In genomic region chr1:182509110-182509797, GRCm38 (mm10) we compare ENCODE assay signal across 16 mouse cellular contexts. TPM values are rescaled to one million over a fixed set of nuclear protein-coding genes. Genes with fewer than 3 reads are reported as not detected.
DNase-seq lines count a peak whose midpoint lies in the region; ATAC-seq and TF ChIP-seq lines count a peak whose summit lies in the region.
"Had no signal": no experiment of that assay in that cellular context is flagged by ENCODE, and none has a peak within 500 bp of the region (broad histone marks: within the 10 kb centered on the region; RNA-seq: fewer than 3 reads in every experiment).

No protein-coding gene starts in this region.

- H3K4me1 ChIP-seq in intestine, embryonic 15.5 days (replicated peaks) = peaks cover 35% of the 10 kb centered on the region
- H3K4me1 ChIP-seq in intestine, postnatal 0 days (replicated peaks; ENCODE audit: control insufficient read depth, insufficient read depth, low read length) = peaks cover 6% of the 10 kb centered on the region; the same call in 1 of the 2 replicates
- peaks cover 11% of the 10 kb centered on the region for H3K4me1 ChIP-seq in cerebellum, adult 2 months (ENCODE audit: control insufficient read depth, insufficient read depth, low read length)

- peaks cover 21% of the 10 kb centered on the region for H3K36me3 ChIP-seq in intestine, embryonic 15.5 days
- H3K36me3 ChIP-seq in intestine, postnatal 0 days (ENCODE audit: control insufficient read depth, insufficient read depth) = peaks cover 35% of the 10 kb centered on the region

- no peak overlapping the region for H3K4me2 ChIP-seq in intestine, embryonic 15.5 days (replicated peaks)
- no peak overlapping the region for H3K4me2 ChIP-seq in intestine, postnatal 0 days (replicated peaks; ENCODE audit: low read depth)
- H3K4me2 ChIP-seq: forebrain, embryonic 13.5 days had no signal

- no peaks in the 10 kb centered on the region for H3K9me3 ChIP-seq in intestine, embryonic 15.5 days
- no peaks in the 10 kb centered on the region for H3K9me3 ChIP-seq in intestine, postnatal 0 days (ENCODE audit: control insufficient read depth)
- H3K9me3 ChIP-seq: forebrain, embryonic 13.5 days had no signal

- no peak overlapping the region for H3K9ac ChIP-seq in intestine, embryonic 15.5 days
- no peak overlapping the region for H3K9ac ChIP-seq in intestine, postnatal 0 days (ENCODE audit: low read depth, low read length)
- H3K9ac ChIP-seq: forebrain, embryonic 13.5 days had no signal

- no peaks in the 10 kb centered on the region for H3K27me3 ChIP-seq in intestine, embryonic 15.5 days (replicated peaks)
- H3K27me3 ChIP-seq in intestine, postnatal 0 days (replicated peaks; ENCODE audit: control insufficient read depth, insufficient read depth, low read length) = no peaks in the 10 kb centered on the region
- no peaks in the 10 kb centered on the region for H3K27me3 ChIP-seq in cerebellum, adult 2 months (ENCODE audit: control insufficient read depth, insufficient read depth, low read length)
- H3K27me3 ChIP-seq: forebrain, embryonic 13.5 days had no signal

- no peak for ATAC-seq in intestine, embryonic 15.5 days
- no peak for ATAC-seq in intestine, postnatal 0 days
- ATAC-seq: forebrain, embryonic 13.5 days had no signal

- WGBS in intestine, embryonic 15.5 days = 78% methylated on average over 10 of the region's 10 CpGs
- 68% methylated on average over 10 of the region's 10 CpGs for WGBS in intestine, postnatal 0 days
- 27% methylated on average over 10 of the region's 10 CpGs for WGBS in cerebellum, adult 2 months

- TF ChIP-seq CTCF in intestine, postnatal 0 days (IDR thresholded peaks at IDR 0.05; ENCODE audit: low read depth) = no peak
- TF ChIP-seq CTCF in cerebellum, adult 2 months (IDR thresholded peaks at IDR 0.05; ENCODE audit: borderline replicate concordance, insufficient read depth, low read depth, low read length) = no peak

- peak overlapping the region; percentile 44; the same call in 1 of the 2 replicates for H3K27ac ChIP-seq in intestine, embryonic 15.5 days
- H3K27ac ChIP-seq in intestine, postnatal 0 days (ENCODE audit: low read depth, low read length) = no peak overlapping the region
- H3K27ac ChIP-seq in cerebellum, adult 2 months (ENCODE audit: insufficient read depth, low read length) = peak overlapping the region; percentile 5
- H3K27ac ChIP-seq: forebrain, embryonic 13.5 days; layer of hippocampus, adult 2 months had no signal

- H3K4me3 ChIP-seq in intestine, embryonic 15.5 days (replicated peaks) = no peak overlapping the region
- H3K4me3 ChIP-seq in intestine, postnatal 0 days (ENCODE audit: low read depth, low read length) = no peak overlapping the region
- no peak overlapping the region for H3K4me3 ChIP-seq in cerebellum, adult 2 months (replicated peaks; ENCODE audit: insufficient read depth, low read depth, low read length)
- H3K4me3 ChIP-seq: forebrain, embryonic 13.5 days; layer of hippocampus, adult 2 months had no signal

- no peak for TF ChIP-seq POLR2A in cerebellum, adult 2 months (IDR thresholded peaks at IDR 0.05; ENCODE audit: borderline replicate concordance, insufficient read depth, low read length)

- DNase-seq in cerebellum, adult 18-20 months = peak; percentile 35 to 38
- no peak for DNase-seq in cerebellum, adult 11 months
- peak in 1 of 2 experiments; percentile 37 for DNase-seq in cerebellum, adult 2 months
- DNase-seq in lung, postnatal 25 days (ENCODE audit: low spot score) = peak; percentile 74
- DNase-seq in thymus, adult 18-20 months = no peak
- no peak for DNase-seq in adrenal gland, adult 18-20 months (ENCODE audit: low spot score in 2 of 2)
- DNase-seq: heart, postnatal 10 days; kidney, adult 18-20 months; spleen, adult 18-20 months had no signal

RNA-seq across cellular contexts. Expression of gene Capn2, which starts 8.2 kb away (rescaled TPM):
- 85.5 and 95.1 TPM in 2 replicates for polyA plus RNA-seq in intestine, embryonic 15.5 days (2015; fragmentation: Nextera tagmentation; extraction: Ambion mirVana)
- polyA plus RNA-seq in intestine, postnatal 0 days (2015; fragmentation: Nextera tagmentation; extraction: Ambion mirVana) = 31.8 and 34.0 TPM in 2 replicates
- polyA plus RNA-seq in cerebellum, adult 2 months (2012; rRNA removed) = 82.6 and 86.9 TPM in 2 replicates
- total RNA-seq in adrenal gland, adult 18-20 months (2021) = 100 to 1,000 TPM in 1 of 2 experiments, 10 to 100 TPM in 1; 63.1 to 122 TPM

RNA-seq across cellular contexts. Expression of gene Capn8, which starts 55.6 kb away (rescaled TPM):
- 2.5 and 3.3 TPM in 2 replicates for polyA plus RNA-seq in intestine, embryonic 15.5 days (2015; fragmentation: Nextera tagmentation; extraction: Ambion mirVana)
- 1.0 and 1.4 TPM in 2 replicates for polyA plus RNA-seq in intestine, postnatal 0 days (2015; fragmentation: Nextera tagmentation; extraction: Ambion mirVana)
- 0.03 and 0.08 TPM in 2 replicates for polyA plus RNA-seq in cerebellum, adult 2 months (2012; rRNA removed)
- under 1 TPM; 0.19 to 0.33 TPM for total RNA-seq in adrenal gland, adult 18-20 months (2021)
- total RNA-seq: heart, adult 18-20 months; heart, postnatal 10 days; layer of hippocampus, adult 2 months; left cerebral cortex, postnatal 36 days had no signal
- polyA plus RNA-seq: embryonic facial prominence, embryonic 11.5 days had no signal

Comparison
In these comparisons a context has a peak if more than half of its experiments do, and no peak if none do; other contexts are left out.
1. DNase-seq: peak in cerebellum, adult 18-20 months (2 of 2) and lung, postnatal 25 days (single experiment); none in cerebellum, adult 11 months (single experiment), thymus, adult 18-20 months (0 of 2) and adrenal gland, adult 18-20 months (0 of 2).